Mouse (Mus musculus): ENCODE results near the gene Btbd16. TPM values are rescaled to one million over a fixed set of nuclear protein-coding genes. Genes with fewer than 3 reads are reported as not detected.

The Btbd16 gene
- not detected in 2 replicates for polyA plus RNA-seq (2016; fragmentation: Nextera tagmentation; extraction: Ambion mirVana)

DNA sequence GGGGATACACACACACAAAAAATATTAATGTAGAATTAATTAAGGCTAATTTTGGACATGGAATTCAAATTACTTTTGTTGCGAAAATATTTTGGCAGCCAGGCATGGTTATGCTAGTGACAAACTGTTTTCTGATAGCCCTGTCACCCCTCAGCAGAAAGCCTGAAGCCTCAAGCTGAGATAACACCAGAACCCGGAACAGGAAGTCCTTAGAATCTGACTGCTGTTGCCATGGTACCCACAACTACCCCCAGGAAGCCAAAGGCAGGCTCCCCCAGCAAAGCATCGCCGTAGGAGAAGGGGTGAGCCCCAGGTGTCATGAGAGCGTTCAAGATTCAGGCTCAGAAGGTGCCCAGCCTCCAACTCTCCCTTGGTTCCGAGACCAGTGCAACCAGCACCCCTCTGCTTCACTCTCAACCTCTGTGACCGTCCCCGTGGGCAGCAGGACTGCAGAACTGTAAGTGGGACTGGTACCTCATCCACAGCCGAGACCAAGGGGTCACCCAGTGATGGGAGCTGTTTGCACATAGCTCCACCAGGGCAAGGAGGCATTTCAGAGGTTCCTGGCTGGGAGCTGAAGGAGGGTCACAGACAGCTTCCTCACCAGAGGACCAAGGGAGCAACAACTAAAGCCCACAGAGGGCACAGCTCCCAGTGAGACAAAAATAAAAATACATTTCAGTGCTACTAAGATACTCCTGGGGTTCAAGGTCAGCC is at the start of gene Btbd16:
Gene Btbd16 (plus strand): TSS at position 156 of the 717 bp plus-strand sequence.
- Histone ChIP-seq H3K4me2 (no peak within 1 kb of the TSS), H3K9ac (no peak within 1 kb of the TSS), H3K9me3 (no peaks in the 10 kb centered on the region), H3K4me3 (replicated peaks) (no peak within 1 kb of the TSS), H3K27me3 (no peaks in the 10 kb centered on the region), H3K4me1 (no peaks in the 10 kb centered on the region), H3K36me3 (replicated peaks) (no peaks in the 10 kb centered on the region), H3K27ac (no peak within 1 kb of the TSS)
- no peak for ATAC-seq (ENCODE audit: low FRiP score)
- WGBS: 62% methylated on average over 9 of the region's 9 CpGs

DNA sequence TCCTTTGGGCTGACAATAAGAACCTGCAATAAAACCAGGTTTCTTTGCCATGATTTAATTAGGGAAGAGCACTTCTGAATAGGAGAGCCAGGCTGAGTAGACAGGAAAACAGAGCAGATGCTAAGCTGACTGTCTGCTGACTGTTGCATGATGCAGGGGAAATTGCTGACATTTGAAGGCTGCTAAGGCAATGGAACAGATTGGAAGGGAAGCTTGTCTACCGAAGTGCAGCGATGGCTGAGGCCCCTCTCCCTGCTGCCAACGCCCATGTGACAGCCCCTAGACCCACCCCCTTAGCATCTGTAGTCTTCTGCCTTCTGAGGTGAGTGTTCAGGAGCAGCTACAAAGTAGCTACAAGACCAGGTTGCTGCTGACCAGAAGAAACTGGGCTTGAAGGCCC is 47.7 kb upstream of the Btbd16 start:
- WGBS: 81% methylated on average over 3 of the region's 3 CpGs
- H3K4me2 ChIP-seq: no peak overlapping the region
- H3K27me3 ChIP-seq: no peaks in the 10 kb centered on the region
- H3K9ac ChIP-seq: no peak overlapping the region
- no peak for ATAC-seq (ENCODE audit: low FRiP score)
- H3K4me1 ChIP-seq: peaks cover 6% of the 10 kb centered on the region
- no peaks in the 10 kb centered on the region for H3K9me3 ChIP-seq
- H3K36me3 ChIP-seq (replicated peaks): peaks cover 56% of the 10 kb centered on the region
- 0 out of 2 replicates have a peak overlapping the region, but pooled peaks have one; percentile 9 for H3K27ac ChIP-seq
- H3K4me3 ChIP-seq (replicated peaks): no peak overlapping the region

DNA sequence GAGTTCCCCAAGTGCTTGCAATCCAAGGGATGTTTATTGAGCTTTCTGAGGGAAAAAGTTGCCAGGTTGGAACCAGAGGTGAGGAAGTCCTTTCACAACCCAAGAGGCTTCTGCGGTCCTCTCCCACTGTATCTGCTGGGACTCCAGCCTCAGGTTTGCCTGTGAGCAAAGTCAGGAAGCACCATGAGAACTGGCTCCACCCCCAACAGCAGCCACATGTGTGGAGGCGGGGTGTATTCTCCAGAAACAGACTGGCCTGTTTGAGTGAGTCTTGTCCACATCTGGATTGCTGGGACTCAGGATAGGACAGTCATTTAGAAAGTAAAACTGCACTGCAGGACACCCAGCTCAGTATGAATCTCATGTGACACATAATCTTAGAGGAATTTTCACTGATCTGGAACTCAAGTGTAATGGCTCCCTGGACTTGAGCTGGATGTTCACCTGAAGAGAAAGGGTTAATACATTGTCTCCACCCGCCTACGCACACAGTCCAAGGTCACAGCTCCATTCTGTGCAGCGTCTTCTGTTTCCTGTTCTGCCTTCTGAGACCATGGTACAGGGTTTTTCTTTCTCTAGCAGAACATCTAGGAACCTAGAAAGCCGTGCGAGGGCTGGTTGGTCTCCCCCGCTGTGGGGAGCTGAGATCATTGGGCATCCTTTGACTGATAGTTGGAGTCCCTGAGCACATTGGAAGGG is 47.0 kb upstream of the Btbd16 start:
- 78% methylated on average over 8 of the region's 8 CpGs for WGBS
- H3K27ac ChIP-seq: 0 out of 2 replicates have a peak overlapping the region, but pooled peaks have one; percentile 9
- H3K36me3 ChIP-seq (replicated peaks): peaks cover 56% of the 10 kb centered on the region

DNA sequence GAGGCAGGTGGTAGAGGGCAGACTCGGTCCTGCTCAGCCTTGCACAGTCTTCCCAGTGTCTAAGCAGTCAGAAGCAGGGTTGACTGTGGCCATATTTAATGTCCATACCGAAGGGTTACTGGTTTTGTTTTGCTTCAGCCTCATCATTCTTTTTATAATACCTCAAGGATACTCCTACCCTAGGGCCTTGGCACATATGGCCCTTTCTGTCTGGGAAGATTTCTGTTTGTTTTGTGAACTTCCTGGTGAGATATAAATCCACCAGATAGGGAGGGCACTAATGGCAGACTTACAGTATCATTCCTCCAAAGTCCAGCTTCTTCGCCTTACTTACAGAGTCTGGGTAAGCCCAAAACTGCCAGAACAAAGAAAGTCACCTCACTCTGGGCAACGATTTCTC is 46.3 kb upstream of the Btbd16 start:
- H3K9me3 ChIP-seq: no peaks in the 10 kb centered on the region
- H3K9ac ChIP-seq: no peak overlapping the region
- 97% methylated on average over 4 of the region's 4 CpGs for WGBS
- H3K4me1 ChIP-seq: peaks cover 17% of the 10 kb centered on the region
- no peak for ATAC-seq (ENCODE audit: low FRiP score)
- H3K36me3 ChIP-seq (replicated peaks): peaks cover 53% of the 10 kb centered on the region
- no peak overlapping the region for H3K4me2 ChIP-seq
- no peak overlapping the region for H3K4me3 ChIP-seq (replicated peaks)
- H3K27me3 ChIP-seq: no peaks in the 10 kb centered on the region
- no peak overlapping the region for H3K27ac ChIP-seq

More for the DNA sequence above, 47.0 kb upstream of the Btbd16 start:
- no peaks in the 10 kb centered on the region for H3K27me3 ChIP-seq
- H3K4me2 ChIP-seq: no peak overlapping the region
- H3K9ac ChIP-seq: no peak overlapping the region
- no peak for ATAC-seq (ENCODE audit: low FRiP score)
- H3K9me3 ChIP-seq: no peaks in the 10 kb centered on the region
- H3K4me1 ChIP-seq: peaks cover 11% of the 10 kb centered on the region
- H3K4me3 ChIP-seq (replicated peaks): no peak overlapping the region

DNA sequence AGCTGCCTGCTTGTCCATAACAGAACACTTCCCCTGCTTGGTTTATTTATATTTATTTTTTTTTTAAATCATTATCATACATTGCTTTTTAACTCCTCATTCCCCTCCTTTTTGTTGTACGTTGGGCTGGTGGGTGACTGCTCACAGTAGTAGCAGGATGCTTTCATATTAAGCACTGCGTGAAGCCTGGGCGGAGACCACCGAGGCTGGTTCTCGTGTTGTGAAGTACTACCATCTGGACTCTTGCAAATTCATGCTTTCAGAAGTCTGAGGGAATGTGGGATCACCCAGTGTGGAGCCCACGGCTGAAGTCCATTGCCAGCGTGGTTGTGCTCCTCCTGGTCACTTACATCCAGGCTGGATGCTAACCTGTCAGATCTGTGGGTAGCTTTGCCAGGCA is 42.1 kb upstream of the Btbd16 start:
- Histone ChIP-seq H3K4me1 (peaks cover 27% of the 10 kb centered on the region), H3K27ac (peak overlapping the region; percentile 57; the same call in 1 of the 2 replicates), H3K4me2 (no peak overlapping the region), H3K36me3 (replicated peaks) (peaks cover 61% of the 10 kb centered on the region), H3K4me3 (replicated peaks) (no peak overlapping the region), H3K27me3 (no peaks in the 10 kb centered on the region), H3K9ac (no peak overlapping the region), H3K9me3 (no peaks in the 10 kb centered on the region)
- ATAC-seq (ENCODE audit: low FRiP score): no peak
- WGBS: 75% methylated on average over 7 of the region's 7 CpGs

DNA sequence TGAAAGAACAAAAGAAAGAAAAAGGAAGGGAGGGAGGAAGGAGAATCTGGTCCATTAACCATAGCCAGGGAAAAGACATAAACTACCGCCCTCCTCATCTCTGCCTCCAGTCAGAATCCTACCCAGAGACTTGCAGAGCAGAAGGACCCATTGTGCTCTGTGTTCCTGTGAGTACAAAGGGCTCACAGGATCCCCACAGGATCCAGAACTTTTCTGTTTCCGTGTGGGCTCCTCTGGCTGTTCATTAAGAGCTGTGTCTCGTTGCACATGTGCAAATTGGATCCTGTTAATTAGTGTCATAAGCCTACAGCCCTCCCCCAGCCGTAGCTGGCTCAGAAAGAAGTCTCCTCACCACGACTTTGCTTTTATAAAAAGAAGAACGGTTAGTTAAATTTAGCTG is 41.0 kb upstream of the Btbd16 start:
- Histone ChIP-seq H3K4me2 (no peak overlapping the region), H3K27ac (peak overlapping the region; percentile 81), H3K27me3 (no peaks in the 10 kb centered on the region), H3K9ac (no peak overlapping the region), H3K36me3 (replicated peaks) (peaks cover 65% of the 10 kb centered on the region), H3K4me3 (replicated peaks) (no peak overlapping the region), H3K9me3 (no peaks in the 10 kb centered on the region), H3K4me1 (peaks cover 24% of the 10 kb centered on the region)
- WGBS: 22% methylated on average over 6 of the region's 6 CpGs
- peak; percentile 34; the same call in 1 of the 2 replicates for ATAC-seq (ENCODE audit: low FRiP score)

DNA sequence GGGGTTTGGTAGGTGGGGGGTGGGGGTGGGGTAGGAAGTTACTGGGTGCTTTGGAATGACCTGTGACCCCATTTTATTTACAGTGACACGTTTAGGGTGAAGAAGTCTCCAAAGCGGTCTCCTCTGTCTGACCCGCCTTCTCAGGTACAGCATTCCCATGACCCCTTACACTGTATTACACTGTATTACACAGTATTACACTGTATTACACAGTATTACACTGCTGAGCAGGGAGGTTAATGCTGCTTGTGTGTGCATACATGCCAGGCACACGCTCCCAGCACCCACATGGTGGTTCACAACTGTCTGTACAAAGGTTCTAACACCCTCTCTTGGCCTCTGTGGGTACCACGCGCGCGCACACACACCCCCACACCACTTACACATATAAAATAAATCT is 40.4 kb upstream of the Btbd16 start:
- ATAC-seq (ENCODE audit: low FRiP score): peak; percentile 33; the same call in 1 of the 2 replicates
- Histone ChIP-seq H3K9me3 (no peaks in the 10 kb centered on the region), H3K4me2 (no peak overlapping the region), H3K27me3 (no peaks in the 10 kb centered on the region), H3K27ac (peak overlapping the region; percentile 81), H3K4me3 (replicated peaks) (no peak overlapping the region), H3K4me1 (peaks cover 24% of the 10 kb centered on the region), H3K36me3 (replicated peaks) (peaks cover 65% of the 10 kb centered on the region), H3K9ac (no peak overlapping the region)
- WGBS: 91% methylated on average over 8 of the region's 8 CpGs

DNA sequence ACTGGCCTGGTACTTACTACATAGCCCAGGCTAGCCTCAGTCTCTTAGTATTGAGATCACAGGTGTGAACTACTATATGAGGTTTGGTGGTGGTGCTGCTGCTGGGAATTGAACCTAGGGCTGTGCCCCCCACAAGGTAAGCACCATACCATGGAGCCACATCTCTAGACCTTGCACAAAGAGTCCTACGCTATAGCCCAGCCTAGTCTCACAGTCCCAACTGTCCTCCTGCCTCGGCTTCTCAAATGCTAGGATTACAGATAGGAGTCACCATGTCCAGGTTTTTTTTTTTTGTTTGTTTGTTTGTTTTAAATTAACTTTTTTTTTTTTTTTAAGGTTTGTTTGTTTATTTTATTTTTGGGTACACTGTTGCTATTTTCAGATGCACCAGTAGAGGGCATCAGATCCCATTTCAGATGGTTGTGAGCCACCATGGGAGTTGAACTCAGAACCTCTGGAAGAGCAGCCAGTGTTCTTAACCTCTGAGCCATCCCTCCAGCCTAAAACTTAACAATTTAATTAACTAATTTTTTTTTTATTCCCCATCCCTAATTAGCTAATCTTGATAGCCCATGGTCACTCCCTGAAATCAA is 39.6 kb upstream of the Btbd16 start:
- peaks cover 24% of the 10 kb centered on the region for H3K4me1 ChIP-seq
- H3K4me2 ChIP-seq: no peak overlapping the region
- no peak overlapping the region for H3K27ac ChIP-seq
- H3K27me3 ChIP-seq: no peaks in the 10 kb centered on the region
- no peak overlapping the region for H3K4me3 ChIP-seq (replicated peaks)
- no peak overlapping the region for H3K9ac ChIP-seq
- H3K9me3 ChIP-seq: no peaks in the 10 kb centered on the region
- ATAC-seq (ENCODE audit: low FRiP score): no peak
- H3K36me3 ChIP-seq (replicated peaks): peaks cover 65% of the 10 kb centered on the region
- WGBS: 87% methylated on average over 2 of the region's 2 CpGs

DNA sequence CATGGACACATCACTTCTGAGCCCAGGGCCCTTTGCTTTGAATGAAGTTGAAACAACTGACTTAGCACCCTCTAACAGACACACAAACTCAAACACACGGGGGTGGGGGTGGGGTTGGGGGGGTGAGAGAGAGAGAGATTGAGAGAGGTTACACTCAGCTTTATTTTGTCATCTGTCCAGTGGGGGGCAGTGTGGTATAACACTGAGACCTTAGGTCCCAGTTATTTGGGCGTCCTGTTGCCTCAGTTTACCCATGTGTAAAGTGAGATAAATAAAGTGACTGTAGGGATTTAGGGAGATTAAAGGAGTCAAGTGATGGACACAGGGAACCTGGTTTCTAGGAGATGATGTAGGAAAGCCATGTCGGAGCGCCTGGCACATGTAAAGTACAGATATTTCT is 32.8 kb upstream of the Btbd16 start:
- H3K9ac ChIP-seq: no peak overlapping the region
- no peak overlapping the region for H3K27ac ChIP-seq
- H3K27me3 ChIP-seq: no peaks in the 10 kb centered on the region
- no peaks in the 10 kb centered on the region for H3K4me1 ChIP-seq
- no peak overlapping the region for H3K4me2 ChIP-seq
- H3K36me3 ChIP-seq (replicated peaks): peaks cover 94% of the 10 kb centered on the region
- no peaks in the 10 kb centered on the region for H3K9me3 ChIP-seq
- ATAC-seq (ENCODE audit: low FRiP score): no peak
- H3K4me3 ChIP-seq (replicated peaks): no peak overlapping the region
- WGBS: 85% methylated on average over 4 of the region's 4 CpGs

DNA sequence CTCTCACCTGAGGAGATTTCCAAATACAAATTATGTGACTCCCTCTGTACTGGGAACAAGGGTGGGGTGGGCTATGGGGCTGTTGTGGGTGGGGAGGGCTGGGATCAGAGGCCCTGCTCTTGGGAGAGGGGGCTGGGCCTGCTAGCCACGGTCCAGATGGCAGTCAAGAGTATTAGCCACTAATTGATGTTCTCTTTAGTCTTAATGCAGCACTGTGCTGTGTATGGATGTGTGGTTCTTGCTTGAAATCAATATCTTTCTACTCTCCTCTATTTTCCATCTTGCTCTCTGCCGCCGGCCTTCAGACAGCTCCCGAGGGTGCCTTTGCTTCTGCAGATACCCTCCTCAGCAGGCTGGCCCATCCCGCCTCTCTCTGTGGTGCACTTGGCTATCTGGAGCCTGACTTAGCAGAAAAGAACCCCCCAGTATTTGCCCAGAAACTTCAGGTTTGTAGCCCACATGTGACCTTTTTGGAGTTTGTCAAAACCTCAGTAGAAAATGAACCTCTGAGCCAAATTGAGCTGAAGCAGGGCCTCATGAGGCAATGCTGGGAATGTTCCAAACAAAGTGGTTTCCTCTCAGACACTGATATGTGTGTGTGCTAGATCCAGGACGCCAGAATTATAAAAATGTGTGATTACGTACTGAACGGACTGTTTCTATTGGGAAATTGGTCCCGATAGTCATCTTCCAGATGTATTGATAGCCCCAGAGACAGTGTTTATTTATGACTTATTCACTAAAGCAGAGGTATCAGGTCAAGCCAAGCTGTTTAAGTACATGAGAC is 30.4 kb upstream of the Btbd16 start:
- H3K9ac ChIP-seq: no peak overlapping the region
- peaks cover 92% of the 10 kb centered on the region for H3K36me3 ChIP-seq (replicated peaks)
- H3K27ac ChIP-seq: no peak overlapping the region
- H3K9me3 ChIP-seq: no peaks in the 10 kb centered on the region
- WGBS: 91% methylated on average over 9 of the region's 9 CpGs
- no peak overlapping the region for H3K4me2 ChIP-seq
- no peak for ATAC-seq (ENCODE audit: low FRiP score)
- no peaks in the 10 kb centered on the region for H3K27me3 ChIP-seq
- H3K4me3 ChIP-seq (replicated peaks): no peak overlapping the region
- no peaks in the 10 kb centered on the region for H3K4me1 ChIP-seq

DNA sequence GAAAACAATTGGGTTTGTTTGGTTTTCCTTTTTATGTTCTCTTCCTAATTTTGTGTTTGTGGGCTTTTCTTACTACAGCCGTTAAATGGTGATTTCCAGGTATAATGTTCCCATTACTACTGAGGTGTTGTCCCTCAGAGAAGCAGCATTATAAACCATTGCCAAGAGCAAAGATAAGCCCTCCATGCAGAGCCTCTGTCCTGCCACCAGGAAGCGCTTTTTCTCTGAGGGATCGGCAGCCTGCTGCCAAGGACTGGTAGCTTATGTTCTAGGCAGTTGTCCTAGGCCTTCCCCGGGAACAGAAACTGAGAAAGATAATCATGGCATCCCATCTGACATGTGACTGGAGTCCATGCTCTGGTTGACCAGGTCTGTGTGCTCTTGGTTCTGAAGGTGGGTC is 24.7 kb upstream of the Btbd16 start:
- Histone ChIP-seq H3K27me3 (no peaks in the 10 kb centered on the region), H3K27ac (0 out of 2 replicates have a peak overlapping the region, but pooled peaks have one; percentile 92), H3K4me1 (peaks cover 27% of the 10 kb centered on the region), H3K9ac (no peak overlapping the region), H3K36me3 (replicated peaks) (peaks cover 76% of the 10 kb centered on the region), H3K4me3 (replicated peaks) (no peak overlapping the region), H3K9me3 (no peaks in the 10 kb centered on the region), H3K4me2 (no peak overlapping the region)
- WGBS: 96% methylated on average over 4 of the region's 4 CpGs
- ATAC-seq (ENCODE audit: low FRiP score): no peak

All from forebrain, embryonic 12.5 days (tissue).